Mouse (Mus musculus) ES-E14 (cell line): ENCODE measurements at regions not wholly inside any gene's neighbourhood (a gene's known extent, or its start where the extent isn't known, plus 50 kb on each side); places are given as distances from the start of the nearest gene placed in this dataset.

Experiments used
- HCFC1 ChIP-seq: IDR thresholded peaks from 2 replicates; pipeline ENCODE4 v1.6.1; 2012; ENCODE audit warnings: low read length, inconsistent platforms, borderline replicate concordance; ENCODE audit not compliant: insufficient read depth
- ZC3H11A ChIP-seq: IDR thresholded peaks from 2 replicates; pipeline ENCODE4 v1.6.1; 2012; ENCODE audit warnings: low read depth, mild to moderate bottlenecking, inconsistent platforms, low read length, borderline replicate concordance
- ZNF384 ChIP-seq: IDR thresholded peaks from 2 replicates; pipeline ENCODE4 v1.6.1; 2012; ENCODE audit warnings: low read depth, low read length, inconsistent platforms

DNA sequence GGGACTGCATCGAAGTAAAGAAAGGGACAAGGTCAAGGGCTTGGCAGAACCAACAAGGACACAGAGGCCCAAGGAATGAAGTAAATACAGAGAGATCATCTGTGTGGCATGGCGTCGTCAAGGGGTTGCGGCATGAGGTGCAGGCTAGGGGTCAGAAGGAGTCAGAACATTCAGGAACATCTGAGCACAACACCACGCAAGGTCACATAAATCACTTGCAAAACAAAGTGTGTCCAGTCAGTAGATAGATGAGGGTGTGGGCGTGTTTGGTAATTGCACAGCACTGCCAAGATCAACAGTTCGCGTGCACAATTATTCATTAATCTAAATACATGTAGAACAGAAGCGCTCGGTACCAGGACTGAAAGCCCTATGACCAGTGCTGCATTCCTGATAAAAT, 52.0 kb upstream of the Zfp648 start:
- no peak for TF ChIP-seq HCFC1
- no peak for TF ChIP-seq ZC3H11A
- TF ChIP-seq ZNF384 = no peak
